Mouse (Mus musculus): ENCODE results near the gene Lce1f. TPM values are rescaled to one million over a fixed set of nuclear protein-coding genes. Genes with fewer than 3 reads are reported as not detected.

Gene Lce1f
- polyA plus RNA-seq (2015; fragmentation: Nextera tagmentation; extraction: Ambion mirVana) = not detected in 2 replicates

- WGBS = 70% methylated on average over 3 of the region's 3 CpGs
- Histone ChIP-seq H3K4me1 (ENCODE audit: control insufficient read depth, insufficient read depth, low read length) (no peaks in the 10 kb centered on the region), H3K9ac (ENCODE audit: low read length) (no peak within 1 kb of the TSS), H3K9me3 (replicated peaks; ENCODE audit: control insufficient read depth, low read length) (no peaks in the 10 kb centered on the region), H3K36me3 (ENCODE audit: control insufficient read depth, insufficient read depth, low read length) (no peaks in the 10 kb centered on the region), H3K4me3 (replicated peaks; ENCODE audit: low read length) (no peak within 1 kb of the TSS), H3K4me2 (ENCODE audit: low read depth, low read length) (no peak within 1 kb of the TSS), H3K27ac (ENCODE audit: low read length) (no peak within 1 kb of the TSS), H3K27me3 (ENCODE audit: control insufficient read depth, insufficient read depth, low read length) (no peaks in the 10 kb centered on the region)
- no peak for ATAC-seq (ENCODE audit: insufficient read depth, low FRiP score)
These were observed at the start of gene Lce1f for GRCm38 (mm10) chr3:92720250-92720649. Gene Lce1f, minus strand, starts transcription at chr3:92720350.

DNA sequence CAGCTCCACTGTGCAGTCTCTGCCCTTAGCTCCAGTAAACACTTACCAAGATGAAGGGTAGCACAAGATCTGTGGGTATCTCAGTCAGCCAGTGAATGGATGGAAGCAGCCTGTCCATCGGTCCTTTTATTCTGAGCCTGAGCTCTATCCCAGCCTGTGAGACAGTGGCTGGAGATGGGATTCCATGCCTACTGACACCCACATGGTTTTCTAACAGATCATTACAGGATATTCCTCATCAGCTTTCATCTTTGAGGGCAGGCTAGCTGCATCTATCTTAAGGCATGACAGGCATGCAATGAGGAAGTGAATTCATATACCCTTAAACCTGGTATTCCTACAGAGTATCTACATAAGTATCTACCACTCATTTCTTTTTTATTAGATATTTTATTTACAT is 44.8 kb upstream of the Lce1f start, which contains the start of gene Lce1h:
Gene Lce1h (minus strand): TSS at position 101 of the 400 bp plus-strand sequence.
- no peaks in the 10 kb centered on the region for H3K4me1 ChIP-seq (ENCODE audit: control insufficient read depth, insufficient read depth, low read length)
- 90% methylated on average over 1 of the region's 1 CpGs for WGBS
- no peak within 1 kb of the TSS for H3K27ac ChIP-seq (ENCODE audit: low read length)
- H3K9me3 ChIP-seq (replicated peaks; ENCODE audit: control insufficient read depth, low read length) = no peaks in the 10 kb centered on the region
- H3K36me3 ChIP-seq (ENCODE audit: control insufficient read depth, insufficient read depth, low read length) = no peaks in the 10 kb centered on the region
- ATAC-seq (ENCODE audit: insufficient read depth, low FRiP score) = no peak
- H3K9ac ChIP-seq (ENCODE audit: low read length) = no peak within 1 kb of the TSS
- H3K27me3 ChIP-seq (ENCODE audit: control insufficient read depth, insufficient read depth, low read length) = no peaks in the 10 kb centered on the region
- no peak within 1 kb of the TSS for H3K4me2 ChIP-seq (ENCODE audit: low read depth, low read length)
- H3K4me3 ChIP-seq (replicated peaks; ENCODE audit: low read length) = no peak within 1 kb of the TSS

GRCm38 (mm10) chr3:92753197-92753596 is 33.0 kb upstream of the Lce1f start:
- no peak overlapping the region for H3K27ac ChIP-seq (ENCODE audit: low read length)
- H3K4me3 ChIP-seq (replicated peaks; ENCODE audit: low read length) = no peak overlapping the region
- H3K9ac ChIP-seq (ENCODE audit: low read length) = no peak overlapping the region
- H3K4me1 ChIP-seq (ENCODE audit: control insufficient read depth, insufficient read depth, low read length) = no peaks in the 10 kb centered on the region
- H3K27me3 ChIP-seq (ENCODE audit: control insufficient read depth, insufficient read depth, low read length) = no peaks in the 10 kb centered on the region
- H3K4me2 ChIP-seq (ENCODE audit: low read depth, low read length) = no peak overlapping the region
- H3K9me3 ChIP-seq (replicated peaks; ENCODE audit: control insufficient read depth, low read length) = no peaks in the 10 kb centered on the region
- WGBS = 34% methylated on average over 3 of the region's 3 CpGs
- H3K36me3 ChIP-seq (ENCODE audit: control insufficient read depth, insufficient read depth, low read length) = no peaks in the 10 kb centered on the region
- no peak for ATAC-seq (ENCODE audit: insufficient read depth, low FRiP score)

GRCm38 (mm10) chr3:92752238-92752637 is 32.1 kb upstream of the Lce1f start, which contains the start of gene Lce1g:
Gene Lce1g, minus strand, starts transcription at chr3:92752338.
- 83% methylated on average over 1 of the region's 1 CpGs for WGBS
- H3K27me3 ChIP-seq (ENCODE audit: control insufficient read depth, insufficient read depth, low read length) = no peaks in the 10 kb centered on the region

DNA sequence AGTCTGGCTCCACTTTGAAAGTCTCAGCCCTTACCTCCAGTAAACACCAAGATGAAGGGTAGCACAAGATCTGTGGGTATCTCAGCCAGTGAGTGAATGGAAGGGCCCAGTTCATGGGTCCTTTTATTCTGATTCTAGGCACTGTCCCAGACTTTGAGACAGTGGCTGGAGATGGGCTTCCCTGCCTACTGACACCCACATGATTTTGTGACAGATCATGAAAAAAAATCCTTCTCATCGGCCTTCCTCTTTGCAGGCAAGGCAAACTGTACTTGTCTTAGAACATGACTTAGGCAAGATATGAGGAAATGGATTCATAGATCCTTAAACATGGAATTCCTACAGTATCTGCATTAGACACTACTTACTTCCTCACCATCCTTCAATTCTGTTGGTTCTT is 18.8 kb upstream of the Lce1f start, which contains the start of gene Gm38119:
Gene Gm38119 (minus strand): TSS at position 101 of the 400 bp plus-strand sequence.
- WGBS = 66% methylated on average over 1 of the region's 1 CpGs
- Histone ChIP-seq H3K36me3 (ENCODE audit: control insufficient read depth, insufficient read depth, low read length) (no peaks in the 10 kb centered on the region), H3K9ac (ENCODE audit: low read length) (no peak within 1 kb of the TSS), H3K27me3 (ENCODE audit: control insufficient read depth, insufficient read depth, low read length) (no peaks in the 10 kb centered on the region), H3K9me3 (replicated peaks; ENCODE audit: control insufficient read depth, low read length) (no peaks in the 10 kb centered on the region), H3K4me3 (replicated peaks; ENCODE audit: low read length) (no peak within 1 kb of the TSS), H3K4me1 (ENCODE audit: control insufficient read depth, insufficient read depth, low read length) (no peaks in the 10 kb centered on the region), H3K27ac (ENCODE audit: low read length) (no peak within 1 kb of the TSS), H3K4me2 (ENCODE audit: low read depth, low read length) (no peak within 1 kb of the TSS)
- no peak for ATAC-seq (ENCODE audit: insufficient read depth, low FRiP score)

More at GRCm38 (mm10) chr3:92752238-92752637, 32.1 kb upstream of the Lce1f start, which contains the start of gene Lce1g:
- Histone ChIP-seq H3K4me1 (ENCODE audit: control insufficient read depth, insufficient read depth, low read length) (no peaks in the 10 kb centered on the region), H3K9ac (ENCODE audit: low read length) (no peak within 1 kb of the TSS), H3K4me3 (replicated peaks; ENCODE audit: low read length) (no peak within 1 kb of the TSS), H3K4me2 (ENCODE audit: low read depth, low read length) (no peak within 1 kb of the TSS), H3K36me3 (ENCODE audit: control insufficient read depth, insufficient read depth, low read length) (no peaks in the 10 kb centered on the region), H3K27ac (ENCODE audit: low read length) (no peak within 1 kb of the TSS), H3K9me3 (replicated peaks; ENCODE audit: control insufficient read depth, low read length) (no peaks in the 10 kb centered on the region)
- ATAC-seq (ENCODE audit: insufficient read depth, low FRiP score) = no peak

- Histone ChIP-seq H3K9ac (ENCODE audit: low read length) (no peak overlapping the region), H3K4me1 (ENCODE audit: control insufficient read depth, insufficient read depth, low read length) (no peaks in the 10 kb centered on the region), H3K4me2 (ENCODE audit: low read depth, low read length) (no peak overlapping the region), H3K9me3 (replicated peaks; ENCODE audit: control insufficient read depth, low read length) (no peaks in the 10 kb centered on the region), H3K4me3 (replicated peaks; ENCODE audit: low read length) (no peak overlapping the region), H3K36me3 (ENCODE audit: control insufficient read depth, insufficient read depth, low read length) (no peaks in the 10 kb centered on the region), H3K27me3 (ENCODE audit: control insufficient read depth, insufficient read depth, low read length) (no peaks in the 10 kb centered on the region), H3K27ac (ENCODE audit: low read length) (no peak overlapping the region)
- ATAC-seq (ENCODE audit: insufficient read depth, low FRiP score) = no peak
- WGBS = 77% methylated on average over 5 of the region's 5 CpGs
These were observed 2.5 kb upstream of the Lce1f start for GRCm38 (mm10) chr3:92722631-92723030.

- H3K4me1 ChIP-seq (ENCODE audit: control insufficient read depth, insufficient read depth, low read length) = no peaks in the 10 kb centered on the region
- H3K9me3 ChIP-seq (replicated peaks; ENCODE audit: control insufficient read depth, low read length) = no peaks in the 10 kb centered on the region
- H3K27me3 ChIP-seq (ENCODE audit: control insufficient read depth, insufficient read depth, low read length) = no peaks in the 10 kb centered on the region
- no peaks in the 10 kb centered on the region for H3K36me3 ChIP-seq (ENCODE audit: control insufficient read depth, insufficient read depth, low read length)
- no peak overlapping the region for H3K9ac ChIP-seq (ENCODE audit: low read length)
- no peak for ATAC-seq (ENCODE audit: insufficient read depth, low FRiP score)
- H3K4me2 ChIP-seq (ENCODE audit: low read depth, low read length) = no peak overlapping the region
- no peak overlapping the region for H3K27ac ChIP-seq (ENCODE audit: low read length)
- no peak overlapping the region for H3K4me3 ChIP-seq (replicated peaks; ENCODE audit: low read length)
These were observed 5.0 kb downstream of the Lce1f start for GRCm38 (mm10) chr3:92715122-92715521.

DNA sequence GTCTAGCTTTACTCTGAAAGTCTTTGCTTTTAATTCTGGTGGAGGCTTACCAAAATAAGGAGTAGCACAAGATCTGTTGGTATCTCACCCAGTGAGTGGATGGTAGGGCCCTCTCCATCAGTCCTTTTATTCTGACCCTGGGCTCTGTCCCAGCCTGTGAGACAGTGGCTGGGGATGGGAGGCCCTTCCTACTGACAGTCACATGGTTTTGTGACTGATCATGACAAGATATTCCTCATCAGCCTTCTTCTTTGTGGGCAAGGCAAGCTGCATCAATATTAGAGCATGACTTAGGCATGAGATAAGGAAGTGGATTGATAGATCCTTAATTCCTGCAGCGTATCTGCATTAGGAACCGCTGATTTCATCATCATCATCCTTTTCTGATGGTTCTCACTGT is 11.2 kb downstream of the Lce1f start, which contains the start of gene Lce1e:
Gene Lce1e (minus strand): TSS at position 101 of the 400 bp plus-strand sequence.
- Histone ChIP-seq H3K36me3 (ENCODE audit: control insufficient read depth, insufficient read depth, low read length) (no peaks in the 10 kb centered on the region), H3K9me3 (replicated peaks; ENCODE audit: control insufficient read depth, low read length) (no peaks in the 10 kb centered on the region), H3K27ac (ENCODE audit: low read length) (no peak within 1 kb of the TSS), H3K9ac (ENCODE audit: low read length) (no peak within 1 kb of the TSS), H3K4me2 (ENCODE audit: low read depth, low read length) (no peak within 1 kb of the TSS), H3K27me3 (ENCODE audit: control insufficient read depth, insufficient read depth, low read length) (no peaks in the 10 kb centered on the region), H3K4me1 (ENCODE audit: control insufficient read depth, insufficient read depth, low read length) (no peaks in the 10 kb centered on the region), H3K4me3 (replicated peaks; ENCODE audit: low read length) (no peak within 1 kb of the TSS)
- WGBS = 71% methylated on average over 2 of the region's 2 CpGs
- ATAC-seq (ENCODE audit: insufficient read depth, low FRiP score) = no peak

DNA sequence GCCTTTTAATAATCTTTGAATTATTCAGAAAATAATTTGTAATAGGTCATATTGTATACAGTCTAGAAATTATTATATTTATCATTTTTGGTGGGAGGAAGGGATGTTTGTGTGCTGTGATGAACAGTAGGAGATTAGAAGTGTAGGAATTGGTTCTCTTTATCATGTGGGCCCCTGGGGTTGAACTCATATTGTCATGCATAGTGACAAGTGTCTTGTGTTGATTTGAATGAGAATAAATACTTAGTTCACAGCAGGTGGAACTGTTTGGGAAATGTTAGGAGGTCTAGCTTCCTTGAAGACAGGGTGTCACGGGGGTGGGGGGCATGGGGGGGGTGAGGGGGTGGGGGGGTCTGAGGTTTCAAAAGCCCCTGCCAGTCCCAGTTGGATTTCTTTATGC is 25.5 kb downstream of the Lce1f start:
- WGBS = 15% methylated on average over 1 of the region's 1 CpGs
- H3K4me2 ChIP-seq (ENCODE audit: low read depth, low read length) = no peak overlapping the region
- H3K4me3 ChIP-seq (replicated peaks; ENCODE audit: low read length) = no peak overlapping the region
- no peak for ATAC-seq (ENCODE audit: insufficient read depth, low FRiP score)
- H3K27ac ChIP-seq (ENCODE audit: low read length) = no peak overlapping the region
- H3K27me3 ChIP-seq (ENCODE audit: control insufficient read depth, insufficient read depth, low read length) = no peaks in the 10 kb centered on the region
- no peak overlapping the region for H3K9ac ChIP-seq (ENCODE audit: low read length)
- H3K4me1 ChIP-seq (ENCODE audit: control insufficient read depth, insufficient read depth, low read length) = no peaks in the 10 kb centered on the region
- H3K36me3 ChIP-seq (ENCODE audit: control insufficient read depth, insufficient read depth, low read length) = no peaks in the 10 kb centered on the region
- no peaks in the 10 kb centered on the region for H3K9me3 ChIP-seq (replicated peaks; ENCODE audit: control insufficient read depth, low read length)

All from stomach, embryonic 16.5 days (tissue).